Comparison of ENCODE assay signal across 24 mouse cellular contexts in genomic region chr13:38481021-38481420, GRCm38 (mm10).
"Had no signal": no experiment of that assay in that cellular context is flagged by ENCODE, and none has a peak within 500 bp of the region (broad histone marks: within the 10 kb centered on the region; RNA-seq: fewer than 3 reads in every experiment).

No protein-coding gene starts in this region.

- DNase-seq: gastrocnemius, postnatal 14 days; heart, postnatal 14 days; heart, postnatal 36 days; kidney, adult 11 months; kidney, adult 2 months; kidney, adult 9 months; kidney, postnatal 14 days; kidney, postnatal 36 days; layer of hippocampus, adult 9-11 months; layer of hippocampus, postnatal 36 days; left cerebral cortex, postnatal 4 days had no signal

- H3K27ac ChIP-seq: hindbrain, embryonic 10.5 days; hindbrain, embryonic 12.5 days; hindbrain, embryonic 14.5 days; intestine, embryonic 15.5 days; kidney, embryonic 15.5 days; kidney, postnatal 0 days; limb, embryonic 13.5 days; limb, embryonic 15.5 days; liver, embryonic 12.5 days; liver, embryonic 14.5 days had no signal

- H3K9me3 ChIP-seq: heart, embryonic 12.5 days; hindbrain, embryonic 10.5 days; hindbrain, embryonic 12.5 days; intestine, embryonic 15.5 days; kidney, embryonic 15.5 days; limb, embryonic 13.5 days; limb, embryonic 15.5 days; liver, embryonic 12.5 days had no signal

- H3K36me3 ChIP-seq: heart, embryonic 12.5 days; hindbrain, embryonic 10.5 days; hindbrain, embryonic 12.5 days; intestine, embryonic 15.5 days; kidney, embryonic 15.5 days; limb, embryonic 13.5 days; limb, embryonic 15.5 days; liver, embryonic 12.5 days had no signal

- ATAC-seq: hindbrain, embryonic 16.5 days; inflammation-experienced regulatory T-cells, adult 6 months; intestine, embryonic 15.5 days; liver, embryonic 12.5 days had no signal

- H3K4me1 ChIP-seq: intestine, embryonic 15.5 days; kidney, embryonic 15.5 days; liver, embryonic 12.5 days had no signal

- H3K27me3 ChIP-seq: heart, embryonic 12.5 days; hindbrain, embryonic 12.5 days; intestine, embryonic 15.5 days; kidney, embryonic 15.5 days; limb, embryonic 15.5 days; liver, embryonic 12.5 days had no signal

- H3K4me3 ChIP-seq: heart, embryonic 12.5 days; hindbrain, embryonic 10.5 days; hindbrain, embryonic 12.5 days; intestine, embryonic 15.5 days; kidney, embryonic 15.5 days; limb, embryonic 13.5 days; limb, embryonic 15.5 days; liver, embryonic 12.5 days had no signal
